Mouse (Mus musculus) erythroblast, embryonic 14.5 days (primary cell): ENCODE data around the gene L1td1.

Source experiments
- GATA1 ChIP-seq: IDR thresholded peaks from 2 replicates; pipeline ENCODE4 v1.6.1; 2012; ENCODE audit warnings: low read length, inconsistent platforms, mixed read lengths
- TAL1 ChIP-seq: IDR thresholded peaks from 3 replicates; pipeline ENCODE4 v1.6.1; 2012; ENCODE audit warnings: low read length, inconsistent platforms, mixed read lengths

DNA sequence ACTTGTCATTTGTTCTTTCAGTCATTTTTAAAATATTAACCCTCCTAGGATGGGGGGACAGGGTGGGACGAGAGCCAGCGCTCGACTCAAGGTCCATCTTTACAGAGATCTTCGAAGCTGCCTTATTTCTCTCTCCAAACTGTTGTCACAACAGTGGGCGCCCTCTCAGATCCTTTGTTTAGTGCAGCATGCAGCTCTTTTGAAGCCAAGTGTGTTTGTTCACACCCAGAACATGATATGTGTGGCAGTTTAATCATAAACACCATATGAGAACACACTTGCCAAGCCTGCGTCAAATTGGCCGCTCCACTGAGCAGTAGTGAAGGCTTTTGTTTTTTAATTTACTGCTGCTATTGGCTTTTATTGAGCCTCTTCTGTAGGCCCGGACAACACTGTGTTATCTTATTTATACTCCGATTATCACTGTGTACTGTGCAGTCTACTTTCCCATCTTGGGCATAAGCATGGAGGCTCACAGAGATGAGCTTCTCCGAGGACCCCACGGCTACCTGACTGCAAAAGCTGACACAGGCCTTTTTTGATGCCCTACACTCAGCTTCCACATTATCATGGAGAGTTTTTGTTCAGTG lies 39.8 kb upstream of the L1td1 start:
- TF ChIP-seq TAL1 (no peak), GATA1 (no peak)
